Mouse (Mus musculus): Measurements from ENCODE around the gene Mapk11. TPM values are rescaled to one million over a fixed set of nuclear protein-coding genes. Genes with fewer than 3 reads are reported as not detected.

The Mapk11 gene
- polyA plus RNA-seq, 2 experiments = 7.0 to 13.4 TPM

GRCm38 (mm10) chr15:89141443-89141842 is 8.0 kb downstream of the Mapk11 start:
- Histone ChIP-seq H3K27me3 (ENCODE audit: control insufficient read depth, insufficient read depth, low read length) (peaks cover 24% of the 10 kb centered on the region), H3K4me1 (ENCODE audit: control insufficient read depth, insufficient read depth, low read length) (peaks cover 15% of the 10 kb centered on the region; the same call in 1 of the 2 replicates), H3K27ac (replicated peaks; ENCODE audit: low read depth, low read length) (no peak overlapping the region), H3K36me3 (ENCODE audit: control insufficient read depth, insufficient read depth, low read length) (no peaks in the 10 kb centered on the region), H3K4me3 (replicated peaks; ENCODE audit: low read length) (no peak overlapping the region), H3K4me2 (replicated peaks; ENCODE audit: low read depth, low read length, severe bottlenecking) (no peak overlapping the region), H3K9ac (ENCODE audit: low read depth, low read length, severe bottlenecking) (no peak overlapping the region), H3K9me3 (ENCODE audit: control insufficient read depth, low read length) (no peaks in the 10 kb centered on the region)
- no peak for ATAC-seq (ENCODE audit: low FRiP score, low read depth)
- no peak for DNase-seq (ENCODE audit: low spot score)
- no peak for TF ChIP-seq POLR2A (IDR thresholded peaks at IDR 0.05; ENCODE audit: borderline replicate concordance, extremely low read depth, insufficient read depth, insufficient read length)
- 15% methylated on average over 5 of the region's 5 CpGs for WGBS

GRCm38 (mm10) chr15:89140659-89141252 is 8.7 kb downstream of the Mapk11 start, which contains the start of gene Mapk12:
TSS of gene Mapk12 (minus strand) at chr15:89140703.
- Histone ChIP-seq H3K27ac (replicated peaks; ENCODE audit: low read depth, low read length) (no peak within 1 kb of the TSS), H3K9ac (ENCODE audit: low read depth, low read length, severe bottlenecking) (peak within 1 kb of the TSS; percentile 47), H3K9me3 (ENCODE audit: control insufficient read depth, low read length) (no peaks in the 10 kb centered on the region), H3K4me3 (replicated peaks; ENCODE audit: low read length) (peak within 1 kb of the TSS; percentile 49), H3K27me3 (ENCODE audit: control insufficient read depth, insufficient read depth, low read length) (peaks cover 18% of the 10 kb centered on the region), H3K36me3 (ENCODE audit: control insufficient read depth, insufficient read depth, low read length) (no peaks in the 10 kb centered on the region), H3K4me1 (ENCODE audit: control insufficient read depth, insufficient read depth, low read length) (peaks cover 10% of the 10 kb centered on the region; the same call in 1 of the 2 replicates), H3K4me2 (replicated peaks; ENCODE audit: low read depth, low read length, severe bottlenecking) (peak within 1 kb of the TSS; percentile 95)
- ATAC-seq (ENCODE audit: low FRiP score, low read depth) = peak; percentile 39; the same call in 1 of the 2 replicates
- 1% methylated on average over 20 of the region's 21 CpGs for WGBS
- DNase-seq (ENCODE audit: low spot score) = no peak
- no peak for TF ChIP-seq POLR2A (IDR thresholded peaks at IDR 0.05; ENCODE audit: borderline replicate concordance, extremely low read depth, insufficient read depth, insufficient read length)

- H3K27ac ChIP-seq (replicated peaks; ENCODE audit: low read depth, low read length) = no peak overlapping the region
- H3K27me3 ChIP-seq (ENCODE audit: control insufficient read depth, insufficient read depth, low read length) = peaks cover 18% of the 10 kb centered on the region
- WGBS = under 1% methylated on average over 51 of the region's 53 CpGs
- no peak for DNase-seq (ENCODE audit: low spot score)
- H3K9ac ChIP-seq (ENCODE audit: low read depth, low read length, severe bottlenecking) = peak overlapping the region; percentile 47
- peak; percentile 11; the same call in 1 of the 2 replicates for ATAC-seq (ENCODE audit: low FRiP score, low read depth)
- H3K4me2 ChIP-seq (replicated peaks; ENCODE audit: low read depth, low read length, severe bottlenecking) = peak overlapping the region; percentile 95
- H3K4me1 ChIP-seq (ENCODE audit: control insufficient read depth, insufficient read depth, low read length) = peaks cover 10% of the 10 kb centered on the region; the same call in 1 of the 2 replicates
- no peaks in the 10 kb centered on the region for H3K9me3 ChIP-seq (ENCODE audit: control insufficient read depth, low read length)
- no peaks in the 10 kb centered on the region for H3K36me3 ChIP-seq (ENCODE audit: control insufficient read depth, insufficient read depth, low read length)
- no peak for TF ChIP-seq POLR2A (IDR thresholded peaks at IDR 0.05; ENCODE audit: borderline replicate concordance, extremely low read depth, insufficient read depth, insufficient read length)
- H3K4me3 ChIP-seq (replicated peaks; ENCODE audit: low read length) = peak overlapping the region; percentile 49
These were observed 9.3 kb downstream of the Mapk11 start for GRCm38 (mm10) chr15:89140048-89140658.

- no peak for TF ChIP-seq POLR2A (IDR thresholded peaks at IDR 0.05; ENCODE audit: borderline replicate concordance, extremely low read depth, insufficient read depth, insufficient read length)
- 97% methylated on average over 6 of the region's 6 CpGs for whole genome bisulfite sequencing
- H3K27me3 ChIP-seq (ENCODE audit: control insufficient read depth, insufficient read depth, low read length) = peaks cover 18% of the 10 kb centered on the region
These were observed 10.9 kb downstream of the Mapk11 start for GRCm38 (mm10) chr15:89138531-89138930.

GRCm38 (mm10) chr15:89138046-89138405 is 11.4 kb downstream of the Mapk11 start:
- Histone ChIP-seq H3K9me3 (ENCODE audit: control insufficient read depth, low read length) (no peaks in the 10 kb centered on the region), H3K4me2 (replicated peaks; ENCODE audit: low read depth, low read length, severe bottlenecking) (no peak overlapping the region), H3K36me3 (ENCODE audit: control insufficient read depth, insufficient read depth, low read length) (no peaks in the 10 kb centered on the region), H3K27me3 (ENCODE audit: control insufficient read depth, insufficient read depth, low read length) (peaks cover 18% of the 10 kb centered on the region), H3K27ac (replicated peaks; ENCODE audit: low read depth, low read length) (no peak overlapping the region), H3K4me3 (replicated peaks; ENCODE audit: low read length) (no peak overlapping the region), H3K4me1 (ENCODE audit: control insufficient read depth, insufficient read depth, low read length) (peaks cover 10% of the 10 kb centered on the region; the same call in 1 of the 2 replicates), H3K9ac (ENCODE audit: low read depth, low read length, severe bottlenecking) (no peak overlapping the region)
- WGBS = 89% methylated on average over 7 of the region's 7 CpGs
- DNase-seq (ENCODE audit: low spot score) (no peak), ATAC-seq (ENCODE audit: low FRiP score, low read depth) (no peak)
- no peak for TF ChIP-seq POLR2A (IDR thresholded peaks at IDR 0.05; ENCODE audit: borderline replicate concordance, extremely low read depth, insufficient read depth, insufficient read length)

More at GRCm38 (mm10) chr15:89138531-89138930, 10.9 kb downstream of the Mapk11 start:
- Histone ChIP-seq H3K9me3 (ENCODE audit: control insufficient read depth, low read length) (no peaks in the 10 kb centered on the region), H3K9ac (ENCODE audit: low read depth, low read length, severe bottlenecking) (no peak overlapping the region), H3K36me3 (ENCODE audit: control insufficient read depth, insufficient read depth, low read length) (no peaks in the 10 kb centered on the region), H3K4me2 (replicated peaks; ENCODE audit: low read depth, low read length, severe bottlenecking) (no peak overlapping the region), H3K4me3 (replicated peaks; ENCODE audit: low read length) (no peak overlapping the region), H3K27ac (replicated peaks; ENCODE audit: low read depth, low read length) (no peak overlapping the region), H3K4me1 (ENCODE audit: control insufficient read depth, insufficient read depth, low read length) (peaks cover 10% of the 10 kb centered on the region; the same call in 1 of the 2 replicates)
- ATAC-seq (ENCODE audit: low FRiP score, low read depth) = no peak
- DNase-seq (ENCODE audit: low spot score) = no peak
